ENCODE assay signal across 8 mouse cellular contexts in genomic region chr8:109609153-109609502, GRCm38 (mm10). TPM values are rescaled to one million over a fixed set of nuclear protein-coding genes. Genes with fewer than 3 reads are reported as not detected.
DNase-seq lines count a peak whose midpoint lies in the region; ATAC-seq and TF ChIP-seq lines count a peak whose summit lies in the region.

No protein-coding gene starts in this region.

- TF ChIP-seq POLR2A in lung, adult 2 months (IDR thresholded peaks at IDR 0.05; ENCODE audit: borderline replicate concordance, extremely low read depth, low read depth, low read length) = no peak

- peaks cover 10% of the 10 kb centered on the region for H3K4me1 ChIP-seq in lung, adult 2 months (ENCODE audit: control insufficient read depth, insufficient read depth, low read length)
- H3K4me1 ChIP-seq in kidney, embryonic 16.5 days (ENCODE audit: insufficient read depth, low read length) = peaks cover 12% of the 10 kb centered on the region
- H3K4me1 ChIP-seq in midbrain, embryonic 12.5 days = peaks cover 11% of the 10 kb centered on the region

- H3K9ac ChIP-seq in kidney, embryonic 16.5 days (replicated peaks; ENCODE audit: low read length) = peak overlapping the region; percentile 83
- peak overlapping the region; percentile 70 for H3K9ac ChIP-seq in midbrain, embryonic 12.5 days (replicated peaks)

- peak overlapping the region; percentile 78 for H3K4me2 ChIP-seq in kidney, embryonic 16.5 days (replicated peaks; ENCODE audit: low read depth, low read length)
- H3K4me2 ChIP-seq in midbrain, embryonic 12.5 days (replicated peaks) = peak overlapping the region; percentile 70

- no peaks in the 10 kb centered on the region for H3K9me3 ChIP-seq in kidney, embryonic 16.5 days (ENCODE audit: low read length)
- no peaks in the 10 kb centered on the region for H3K9me3 ChIP-seq in midbrain, embryonic 12.5 days

- no peak for DNase-seq in lung, adult 2 months
- no peak for DNase-seq in lung, postnatal 36 days
- DNase-seq in cerebellum, adult 8-10 months = peak; percentile 21
- DNase-seq in heart, adult 8-10 months (ENCODE audit: low spot score) = peak; percentile 31
- no peak for DNase-seq in spleen, postnatal 36 days (ENCODE audit: low spot score in 2 of 2)
- DNase-seq in layer of hippocampus, postnatal 14 days (ENCODE audit: low spot score in 2 of 2) = no peak

- no peak for ATAC-seq in kidney, embryonic 16.5 days (ENCODE audit: low FRiP score, low TSS enrichment)
- ATAC-seq in midbrain, embryonic 12.5 days (ENCODE audit: low FRiP score, low read depth) = no peak

- H3K27ac ChIP-seq in kidney, embryonic 16.5 days (ENCODE audit: low read length) = peak overlapping the region; percentile 99
- H3K27ac ChIP-seq in midbrain, embryonic 12.5 days (replicated peaks) = peak overlapping the region; percentile 97

- no peaks in the 10 kb centered on the region for H3K27me3 ChIP-seq in kidney, embryonic 16.5 days (ENCODE audit: insufficient read depth, low read length)
- H3K27me3 ChIP-seq in midbrain, embryonic 12.5 days = no peaks in the 10 kb centered on the region

- 10% methylated on average over 5 of the region's 5 CpGs for WGBS in lung, adult 2 months
- WGBS in kidney, embryonic 16.5 days = 7% methylated on average over 5 of the region's 5 CpGs
- WGBS in midbrain, embryonic 12.5 days = 20% methylated on average over 5 of the region's 5 CpGs

- peak overlapping the region; percentile 30 for H3K4me3 ChIP-seq in lung, adult 2 months (replicated peaks; ENCODE audit: extremely low read depth, low read depth, low read length)
- H3K4me3 ChIP-seq in kidney, embryonic 16.5 days (ENCODE audit: low read length) = peak overlapping the region; percentile 73
- H3K4me3 ChIP-seq in midbrain, embryonic 12.5 days = peak overlapping the region; percentile 55

- 0 out of 2 replicates have a peak, but pooled peaks cover 2% of the 10 kb centered on the region for H3K36me3 ChIP-seq in kidney, embryonic 16.5 days (ENCODE audit: insufficient read depth, low read length)
- peaks cover 7% of the 10 kb centered on the region for H3K36me3 ChIP-seq in midbrain, embryonic 12.5 days

- no peak for TF ChIP-seq CTCF in lung, adult 2 months (IDR thresholded peaks at IDR 0.05; ENCODE audit: insufficient read depth, low read length)

RNA-seq across cellular contexts. Expression of gene Dhodh, which starts 0.7 kb away (rescaled TPM):
- 20.9 and 23.7 TPM in 2 replicates for polyA plus RNA-seq in lung, adult 2 months (2012; rRNA removed)
- total RNA-seq in heart, adult 8-10 months (2022) = 10 to 100 TPM; 15.1 to 22.1 (median 18.0) TPM
- polyA plus RNA-seq in kidney, embryonic 16.5 days (2015; fragmentation: Nextera tagmentation; extraction: Ambion mirVana) = 52.8 and 54.6 TPM in 2 replicates
- polyA plus RNA-seq in midbrain, embryonic 12.5 days (2016; fragmentation: Nextera tagmentation; extraction: Ambion mirVana) = 38.6 and 41.6 TPM in 2 replicates
- 10 to 100 TPM; 22.2 to 25.6 TPM for total RNA-seq in layer of hippocampus, postnatal 14 days (2021)

RNA-seq across cellular contexts. Expression of gene Pkd1l3, which starts 5.2 kb away (rescaled TPM):
- 0.05 and 0.08 TPM in 2 replicates for polyA plus RNA-seq in lung, adult 2 months (2012; rRNA removed)
- under 1 TPM in 2 of 4 experiments, not detected in 2; 0.16 to 0.35 TPM for total RNA-seq in heart, adult 8-10 months (2022)
- 0.05 and 0.10 TPM in 2 replicates for polyA plus RNA-seq in kidney, embryonic 16.5 days (2015; fragmentation: Nextera tagmentation; extraction: Ambion mirVana)
- polyA plus RNA-seq in midbrain, embryonic 12.5 days (2016; fragmentation: Nextera tagmentation; extraction: Ambion mirVana) = 0.11 and 0.45 TPM in 2 replicates
- 1 to 10 TPM in 1 of 2 experiments, under 1 TPM in 1; 0.93 to 2.0 TPM for total RNA-seq in layer of hippocampus, postnatal 14 days (2021)

RNA-seq across cellular contexts. Expression of gene Hp, which starts 30.2 kb away (rescaled TPM):
- polyA plus RNA-seq in lung, adult 2 months (2012; rRNA removed) = 1,054 and 1,299 TPM in 2 replicates
- 10 to 100 TPM in 1 of 4 experiments, 1 to 10 TPM in 3; 2.3 to 12.6 (median 5.1) TPM for total RNA-seq in heart, adult 8-10 months (2022)
- 4.9 and 8.2 TPM in 2 replicates for polyA plus RNA-seq in kidney, embryonic 16.5 days (2015; fragmentation: Nextera tagmentation; extraction: Ambion mirVana)
- 0.29 and 0.33 TPM in 2 replicates for polyA plus RNA-seq in midbrain, embryonic 12.5 days (2016; fragmentation: Nextera tagmentation; extraction: Ambion mirVana)
- total RNA-seq in layer of hippocampus, postnatal 14 days (2021) = not detected

RNA-seq across cellular contexts. Expression of gene Txnl4b, which starts 43.4 kb away (rescaled TPM):
- polyA plus RNA-seq in lung, adult 2 months (2012; rRNA removed) = 3.4 and 5.8 TPM in 2 replicates
- total RNA-seq in heart, adult 8-10 months (2022) = 1 to 10 TPM; 5.3 to 7.1 (median 5.5) TPM
- 28.9 and 29.4 TPM in 2 replicates for polyA plus RNA-seq in kidney, embryonic 16.5 days (2015; fragmentation: Nextera tagmentation; extraction: Ambion mirVana)
- polyA plus RNA-seq in midbrain, embryonic 12.5 days (2016; fragmentation: Nextera tagmentation; extraction: Ambion mirVana) = 26.9 and 27.1 TPM in 2 replicates
- total RNA-seq in layer of hippocampus, postnatal 14 days (2021) = 10 to 100 TPM; 12.3 to 13.8 TPM

RNA-seq across cellular contexts. Expression of gene Dhx38, which starts 43.5 kb away (rescaled TPM):
- 19.6 and 23.9 TPM in 2 replicates for polyA plus RNA-seq in lung, adult 2 months (2012; rRNA removed)
- total RNA-seq in heart, adult 8-10 months (2022) = 10 to 100 TPM; 11.5 to 12.3 (median 11.8) TPM
- polyA plus RNA-seq in kidney, embryonic 16.5 days (2015; fragmentation: Nextera tagmentation; extraction: Ambion mirVana) = 27.4 and 31.3 TPM in 2 replicates
- 30.3 and 32.4 TPM in 2 replicates for polyA plus RNA-seq in midbrain, embryonic 12.5 days (2016; fragmentation: Nextera tagmentation; extraction: Ambion mirVana)
- total RNA-seq in layer of hippocampus, postnatal 14 days (2021) = 10 to 100 TPM; 22.7 to 24.8 TPM

Comparison
In these comparisons a context has a peak if more than half of its experiments do, and no peak if none do; other contexts are left out.
1. DNase-seq: peak in cerebellum, adult 8-10 months (single experiment) and heart, adult 8-10 months (single experiment); none in lung, adult 2 months (single experiment), lung, postnatal 36 days (single experiment), spleen, postnatal 36 days (0 of 2) and layer of hippocampus, postnatal 14 days (0 of 2).
2. RNA of gene Hp, which starts 30.2 kb away (polyA plus RNA-seq): 1,054 to 1,299 TPM in lung, adult 2 months; 4.9 to 8.2 TPM in kidney, embryonic 16.5 days and 0.29 to 0.33 TPM in midbrain, embryonic 12.5 days; every median in the first group is over 100 times any median in the second.
3. Peak in every context shown above with its lines, with median percentiles within 50 percentile points of each other: H3K4me3 ChIP-seq.